In the genomic region with DNA sequence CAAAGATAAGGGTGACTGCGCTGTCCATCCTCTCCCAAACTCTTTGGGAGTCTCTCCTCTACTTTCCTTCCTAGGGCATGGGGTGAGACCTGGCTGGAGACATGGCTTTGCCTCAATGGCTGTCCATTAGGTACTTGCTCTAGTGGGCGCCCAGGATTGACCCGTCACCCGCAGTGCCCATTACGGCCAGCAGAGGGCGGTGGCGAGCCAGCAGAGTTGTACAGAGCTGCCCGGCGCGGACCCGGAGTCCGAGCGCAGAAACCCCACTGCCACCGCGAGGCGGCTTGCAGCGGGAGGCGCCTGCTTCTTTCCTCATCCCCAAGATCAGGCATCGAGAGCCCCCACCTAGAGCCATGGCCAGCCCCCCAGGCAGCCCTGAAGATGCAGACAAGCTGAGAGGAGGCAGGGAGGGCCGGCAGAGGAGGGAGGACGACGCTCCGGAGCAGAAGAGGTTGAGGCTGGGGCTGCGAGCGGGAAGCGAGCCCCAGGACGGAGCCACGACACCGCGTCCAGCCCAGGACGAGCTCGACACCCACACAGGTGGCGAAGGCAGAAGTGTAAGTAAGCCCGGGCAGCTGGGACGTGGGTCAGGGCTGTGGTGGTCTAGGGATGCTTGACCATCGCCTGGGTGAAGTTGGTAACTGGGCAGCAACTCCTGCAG, we compare ENCODE assay signal across 8 mouse cellular contexts. TPM values are rescaled to one million over a fixed set of nuclear protein-coding genes. Genes with fewer than 3 reads are reported as not detected.
DNase-seq lines count a peak whose midpoint lies in the region; ATAC-seq and TF ChIP-seq lines count a peak whose summit lies in the region.

No protein-coding gene starts in this region.

- no peak overlapping the region for H3K27ac ChIP-seq in cerebellum, adult 2 months (ENCODE audit: insufficient read depth, low read length)
- H3K27ac ChIP-seq in lung, embryonic 14.5 days (ENCODE audit: low read depth): no peak overlapping the region
- no peak overlapping the region for H3K27ac ChIP-seq in olfactory bulb, adult 2 months (ENCODE audit: insufficient read depth, low read depth, low read length)

- 3% methylated on average over 36 of the region's 36 CpGs for WGBS in cerebellum, adult 2 months
- WGBS in lung, embryonic 14.5 days: 2% methylated on average over 36 of the region's 36 CpGs
- WGBS in olfactory bulb, adult 2 months: 1% methylated on average over 36 of the region's 36 CpGs

- peak; percentile 27 for DNase-seq in G1E (ENCODE audit: low spot score)
- DNase-seq in cerebellum, adult 2 months: peak; percentile 78 to 93
- peak; percentile 74 for DNase-seq in forelimb bud, embryonic 11.5 days (ENCODE audit: low read depth, low spot score)
- peak; percentile 71 to 92 for DNase-seq in layer of hippocampus, adult 8-10 months (ENCODE audit: low spot score in 2 of 2)
- peak; percentile 90 for DNase-seq in lung, embryonic 14.5 days
- DNase-seq in thymus, adult 18-20 months: peak; percentile 59 to 68

- no peak overlapping the region for H3K4me3 ChIP-seq in G1E (ENCODE audit: low read depth, low read length)
- H3K4me3 ChIP-seq in cerebellum, adult 2 months (replicated peaks; ENCODE audit: insufficient read depth, low read depth, low read length): peak overlapping the region; percentile 49
- H3K4me3 ChIP-seq in lung, embryonic 14.5 days (ENCODE audit: low read depth, low read length): peak overlapping the region; percentile 28
- peak overlapping the region; percentile 52 for H3K4me3 ChIP-seq in olfactory bulb, adult 2 months (ENCODE audit: insufficient read depth, low read depth, low read length)

- peak; percentile 92 for TF ChIP-seq CTCF in G1E (IDR thresholded peaks at IDR 0.05; ENCODE audit: low read depth, low read length)
- peak; percentile 81 for TF ChIP-seq CTCF in cerebellum, adult 2 months (IDR thresholded peaks at IDR 0.05; ENCODE audit: borderline replicate concordance, insufficient read depth, low read depth, low read length)
- peak; percentile 99 for TF ChIP-seq CTCF in lung, embryonic 14.5 days (IDR thresholded peaks at IDR 0.05; ENCODE audit: low read depth)
- peak; percentile 98 for TF ChIP-seq CTCF in olfactory bulb, adult 2 months (IDR thresholded peaks at IDR 0.05; ENCODE audit: insufficient read depth, low read depth, low read length)

- no peak for ATAC-seq in G1E (ENCODE audit: extremely low read depth, insufficient number of reproducible peaks, low FRiP score, poor library complexity, severe bottlenecking)
- ATAC-seq in hematopoietic stem cell, adult 5-6 weeks (replicated peaks in 1 of 2; ENCODE audit: insufficient read depth in 1 of 2, low FRiP score in 2 of 2, low TSS enrichment in 1 of 2, low read depth in 1 of 2, poor library complexity in 2 of 2, severe bottlenecking in 2 of 2): peak; percentile 87 to 93
- peak; percentile 92 for ATAC-seq in lung, embryonic 14.5 days (ENCODE audit: insufficient read depth)

- TF ChIP-seq POLR2A in cerebellum, adult 2 months (IDR thresholded peaks at IDR 0.05; ENCODE audit: borderline replicate concordance, insufficient read depth, low read length): no peak
- no peak for TF ChIP-seq POLR2A in olfactory bulb, adult 2 months (IDR thresholded peaks at IDR 0.05; ENCODE audit: insufficient read depth, low read depth, low read length)

- peak overlapping the region; percentile 72 for H3K4me2 ChIP-seq in lung, embryonic 14.5 days

- H3K4me1 ChIP-seq in G1E (ENCODE audit: insufficient read depth, low read depth, low read length): no peaks in the 10 kb centered on the region
- no peaks in the 10 kb centered on the region for H3K4me1 ChIP-seq in cerebellum, adult 2 months (ENCODE audit: control insufficient read depth, insufficient read depth, low read length)
- no peaks in the 10 kb centered on the region for H3K4me1 ChIP-seq in lung, embryonic 14.5 days (ENCODE audit: insufficient read depth)
- H3K4me1 ChIP-seq in olfactory bulb, adult 2 months (ENCODE audit: control insufficient read depth, insufficient read depth, low read length): peaks cover 5% of the 10 kb centered on the region

- H3K9me3 ChIP-seq in G1E (replicated peaks): no peaks in the 10 kb centered on the region
- H3K9me3 ChIP-seq in lung, embryonic 14.5 days (ENCODE audit: low read depth, low read length): no peaks in the 10 kb centered on the region

- peak overlapping the region; percentile 29; the same call in 1 of the 2 replicates for H3K9ac ChIP-seq in lung, embryonic 14.5 days

- H3K36me3 ChIP-seq in G1E (replicated peaks): no peaks in the 10 kb centered on the region
- no peaks in the 10 kb centered on the region for H3K36me3 ChIP-seq in lung, embryonic 14.5 days (ENCODE audit: insufficient read depth)

- no peaks in the 10 kb centered on the region for H3K27me3 ChIP-seq in G1E (ENCODE audit: insufficient read depth, low read length)
- no peaks in the 10 kb centered on the region for H3K27me3 ChIP-seq in cerebellum, adult 2 months (ENCODE audit: control insufficient read depth, insufficient read depth, low read length)
- peaks cover 14% of the 10 kb centered on the region; the same call in 1 of the 2 replicates for H3K27me3 ChIP-seq in lung, embryonic 14.5 days (ENCODE audit: insufficient read depth, low read length)

RNA-seq across cellular contexts. Expression of gene Eef2kmt, which starts 50.9 kb away (rescaled TPM):
- total RNA-seq in G1E (2014; fragmentation: Nextera tagmentation) (21.2 and 29.9 TPM in 2 replicates), G1E (2017) (20.3 and 24.5 TPM in 2 replicates)
- 2.7 and 3.6 TPM in 2 replicates for polyA plus RNA-seq in G1E (2012)
- 9.4 and 12.9 TPM in 2 replicates for polyA plus RNA-seq in cerebellum, adult 2 months (2012; rRNA removed)
- 23.9 and 26.2 TPM in 2 replicates for total RNA-seq in hematopoietic stem cell, adult 5-6 weeks (2017)
- 1 to 10 TPM; 3.9 to 7.2 (median 5.0) TPM for total RNA-seq in layer of hippocampus, adult 8-10 months (2022)
- 27.2 and 28.4 TPM in 2 replicates for polyA plus RNA-seq in lung, embryonic 14.5 days (2014; fragmentation: Nextera tagmentation; extraction: Ambion mirVana)
- polyA plus RNA-seq in olfactory bulb, adult 2 months (2012; ENCODE audit: insufficient read depth, insufficient read length, low replicate concordance, missing spikeins): not detected in 2 replicates

Comparison
In these comparisons a context has a peak if more than half of its experiments do, and no peak if none do; other contexts are left out.
1. DNase-seq: peak in every context shown above with its lines; median percentile 90 in lung, embryonic 14.5 days; 86 in cerebellum, adult 2 months; 82 in layer of hippocampus, adult 8-10 months; 74 in forelimb bud, embryonic 11.5 days; 64 in thymus, adult 18-20 months; 27 in G1E.